Mouse (Mus musculus): ENCODE measurements at regions not wholly inside any gene's neighbourhood (a gene's known extent, or its start where the extent isn't known, plus 50 kb on each side); places are given as distances from the start of the nearest gene placed in this dataset.

- DNase-seq (ENCODE audit: low read depth, low spot score), result no peak
Measured at GRCm38 (mm10) chr10:25118674-25119670, 188.7 kb downstream of the Akap7 start.

- DNase-seq (ENCODE audit: low read depth, low spot score), result no peak
Measured at GRCm38 (mm10) chr10:25114316-25114715, 187.0 kb upstream of the Arg1 start.

GRCm38 (mm10) chr10:25112449-25113171 lies 185.3 kb upstream of the Arg1 start:
- DNase-seq (ENCODE audit: low read depth, low spot score), result no peak

GRCm38 (mm10) chr10:25111636-25112422 lies 184.5 kb upstream of the Arg1 start:
- peak; percentile 60 for DNase-seq (ENCODE audit: low read depth, low spot score)

- no peak for DNase-seq (ENCODE audit: low read depth, low spot score)
Measured at GRCm38 (mm10) chr10:25111181-25111580, 183.9 kb upstream of the Arg1 start.

GRCm38 (mm10) chr10:25098070-25098469 lies 170.8 kb upstream of the Arg1 start:
- no peak for DNase-seq (ENCODE audit: low read depth, low spot score)

- no peak for DNase-seq (ENCODE audit: low read depth, low spot score)
Measured at GRCm38 (mm10) chr10:25089705-25090386, 162.6 kb upstream of the Arg1 start.

- DNase-seq (ENCODE audit: low read depth, low spot score), result no peak
Measured at GRCm38 (mm10) chr10:25086745-25087144, 159.5 kb upstream of the Arg1 start.

- DNase-seq (ENCODE audit: low read depth, low spot score), result no peak
Measured at GRCm38 (mm10) chr10:25082930-25083329, 155.6 kb upstream of the Arg1 start.

- no peak for DNase-seq (ENCODE audit: low read depth, low spot score)
Measured at GRCm38 (mm10) chr10:25072617-25073016, 145.3 kb upstream of the Arg1 start.

- no peak for DNase-seq (ENCODE audit: low read depth, low spot score)
Measured at GRCm38 (mm10) chr10:25068301-25068700, 141.0 kb upstream of the Arg1 start.

GRCm38 (mm10) chr10:25064701-25065362 lies 137.5 kb upstream of the Arg1 start:
- DNase-seq (ENCODE audit: low read depth, low spot score), result no peak

- DNase-seq (ENCODE audit: low read depth, low spot score), result no peak
Measured at GRCm38 (mm10) chr10:25061402-25062055, 134.2 kb upstream of the Arg1 start.

- DNase-seq (ENCODE audit: low read depth, low spot score), result no peak
Measured at GRCm38 (mm10) chr10:25058694-25059093, 131.4 kb upstream of the Arg1 start.

- DNase-seq (ENCODE audit: low read depth, low spot score), result no peak
Measured at GRCm38 (mm10) chr10:25051998-25052397, 124.7 kb upstream of the Arg1 start.

- DNase-seq (ENCODE audit: low read depth, low spot score), result no peak
Measured at GRCm38 (mm10) chr10:25051368-25051874, 124.1 kb upstream of the Arg1 start.

- DNase-seq (ENCODE audit: low read depth, low spot score), result no peak
Measured at GRCm38 (mm10) chr10:25041221-25041620, 113.9 kb upstream of the Arg1 start.

- no peak for DNase-seq (ENCODE audit: low read depth, low spot score)
Measured at GRCm38 (mm10) chr10:25039926-25040325, 112.6 kb upstream of the Arg1 start.

GRCm38 (mm10) chr10:25036928-25037327 lies 109.6 kb upstream of the Arg1 start:
- no peak for DNase-seq (ENCODE audit: low read depth, low spot score)

GRCm38 (mm10) chr10:25035363-25035762 lies 108.1 kb upstream of the Arg1 start:
- DNase-seq (ENCODE audit: low read depth, low spot score), result no peak

Measured in telencephalon, adult 2 months (tissue).